Mouse (Mus musculus): ENCODE results near the gene Mafk. TPM values are rescaled to one million over a fixed set of nuclear protein-coding genes. Genes with fewer than 3 reads are reported as not detected.

The Mafk gene
- polyA plus RNA-seq, 1 experiment from 2014 or later: 35.4 TPM

DNA sequence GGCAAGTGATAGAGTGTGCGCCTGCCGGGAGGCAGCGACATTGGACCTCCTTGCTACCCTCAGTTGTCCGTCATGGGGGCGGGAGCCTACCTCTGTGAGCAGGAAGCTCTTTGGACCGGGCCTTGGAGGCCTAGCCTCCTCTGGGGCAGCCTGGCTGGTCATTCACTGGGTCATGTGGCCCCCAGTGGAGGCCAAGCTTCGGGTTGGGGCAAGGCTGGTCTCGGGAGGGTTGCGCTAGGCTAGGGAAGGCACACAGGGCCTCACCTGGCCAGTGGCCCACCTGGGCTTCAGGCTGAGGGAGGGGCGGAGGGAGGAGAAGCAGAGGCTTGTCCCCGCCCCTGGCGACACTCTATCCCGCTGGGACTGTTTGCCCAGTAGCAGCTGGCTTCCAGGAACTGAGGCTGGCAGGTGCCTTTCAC, 22.7 kb downstream of the Mafk start:
- ChIA-PET POLR2A (no interaction called here), CTCF (interaction anchor here (1.6 kb wide), 1 partner anchor 22 kb away, joined by 5 read pairs; no protein-coding TSS in a partner anchor)
- in situ Hi-C loops (cut with MboI; ENCODE audit: low pct_unique_long_range_greater_than_20kb): no loop called here
- ATAC-seq (no peak), DNase-seq (ENCODE audit: low read depth, low spot score) (no peak)
- no peak for TF ChIP-seq CTCF (IDR thresholded peaks at IDR 0.05)
- H3K27me3 ChIP-seq: no peaks in the 10 kb centered on the region

DNA sequence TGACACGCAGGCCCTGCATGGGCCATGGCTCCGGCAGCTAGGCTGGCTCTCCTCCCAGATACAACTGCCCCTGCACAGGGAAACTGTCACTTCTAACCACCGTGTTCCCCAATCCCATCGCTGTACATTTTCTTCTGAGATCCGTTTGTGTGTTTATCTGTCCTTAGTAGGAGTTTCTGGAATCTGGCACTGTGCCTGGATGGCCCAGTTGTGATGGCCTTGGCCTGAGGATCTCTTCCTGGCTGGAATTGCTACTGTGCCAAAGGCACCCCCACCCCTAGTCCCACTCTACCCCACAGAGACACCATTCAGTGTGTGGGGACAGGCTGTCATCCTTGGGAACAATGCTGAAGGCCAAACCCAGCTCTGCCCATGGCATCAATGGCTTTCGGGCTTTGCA, 24.7 kb downstream of the Mafk start:
- ATAC-seq (no peak), DNase-seq (ENCODE audit: low read depth, low spot score) (no peak)
- in situ Hi-C loops (cut with MboI; ENCODE audit: low pct_unique_long_range_greater_than_20kb): no loop called here
- ChIA-PET CTCF (no interaction called here), POLR2A (interaction anchor here (0.6 to 1.8 kb wide), 2 partner anchors 25 to 27 kb away, joined by 3 read pairs; no protein-coding TSS in a partner anchor)
- no peaks in the 10 kb centered on the region for H3K27me3 ChIP-seq
- no peak for TF ChIP-seq CTCF (IDR thresholded peaks at IDR 0.05)

DNA sequence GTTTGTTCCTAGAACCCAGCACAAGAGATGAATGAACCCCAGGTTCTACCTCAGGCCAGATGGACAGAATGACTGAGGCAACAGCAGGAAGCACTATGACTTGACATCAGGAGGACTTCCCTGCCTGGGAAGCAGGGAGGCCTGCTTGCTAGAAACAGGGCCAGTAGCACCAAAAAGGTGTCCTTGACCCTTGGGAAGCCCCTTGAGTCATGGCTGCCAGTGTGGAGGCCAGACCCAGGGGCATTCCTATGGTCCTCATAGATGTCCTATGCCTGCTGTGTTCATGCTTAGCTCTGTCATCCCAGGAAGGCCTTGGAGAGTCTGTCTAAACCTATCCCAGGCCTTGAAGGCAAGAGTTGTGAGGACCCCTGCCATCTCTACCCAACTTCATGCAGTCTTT, 25.1 kb downstream of the Mafk start:
- DNase-seq (ENCODE audit: low read depth, low spot score): no peak
- no peaks in the 10 kb centered on the region for H3K27me3 ChIP-seq
- ChIA-PET POLR2A (interaction anchor here (1.8 kb wide), 1 partner anchor 26 kb away, joined by 3 read pairs; no protein-coding TSS in a partner anchor), CTCF (no interaction called here)
- in situ Hi-C loops (cut with MboI; ENCODE audit: low pct_unique_long_range_greater_than_20kb): no loop called here
- no peak for TF ChIP-seq CTCF (IDR thresholded peaks at IDR 0.05)
- ATAC-seq: no peak

DNA sequence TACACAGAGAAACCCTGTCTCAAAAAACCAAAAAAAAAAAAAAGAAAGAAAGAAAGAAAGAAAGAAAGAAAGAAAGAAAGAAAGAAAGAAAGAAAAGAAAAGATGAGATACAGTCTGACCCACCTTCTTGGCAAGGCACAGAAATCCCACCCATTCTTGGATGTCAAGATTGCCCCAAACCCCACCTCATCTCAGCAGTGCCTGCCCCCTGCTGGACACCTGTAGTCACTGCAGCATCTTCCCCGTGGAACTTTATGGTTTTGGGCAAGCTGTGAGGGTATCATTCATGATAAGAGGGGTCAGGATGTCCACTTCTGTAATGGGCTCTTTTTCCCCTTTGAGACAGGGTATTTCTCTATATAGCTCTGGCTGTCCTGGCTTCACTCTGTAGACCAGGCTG, 26.0 kb downstream of the Mafk start:
- DNase-seq (ENCODE audit: low read depth, low spot score): no peak

DNA sequence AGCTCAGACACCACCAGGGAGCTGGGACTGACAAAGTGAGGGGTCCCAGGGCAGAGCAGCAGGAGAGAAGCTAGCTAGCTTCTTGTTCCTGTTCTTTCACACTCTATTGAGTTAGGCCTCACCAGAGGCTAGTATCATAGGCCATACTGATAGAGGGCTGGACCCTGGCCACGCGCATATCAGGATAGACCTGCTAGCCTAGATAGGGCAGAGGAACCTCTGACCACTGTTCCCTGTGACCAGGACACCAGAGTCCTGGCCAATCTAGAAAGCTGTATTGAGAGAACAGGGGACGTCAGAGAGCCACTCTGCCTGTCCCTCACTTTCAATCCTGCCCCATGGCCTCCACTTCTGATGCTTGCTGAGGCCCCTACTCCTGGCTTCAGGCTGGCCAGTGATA, 26.7 kb downstream of the Mafk start:
- no peaks in the 10 kb centered on the region for H3K27me3 ChIP-seq
- in situ Hi-C loops (cut with MboI; ENCODE audit: low pct_unique_long_range_greater_than_20kb): no loop called here
- CTCF ChIA-PET: interaction anchor here (1.1 to 2.5 kb wide), 8 partner anchors 8 to 48 kb away, joined by 3 to 15 read pairs (median 6); partner anchors contain the start of genes Gm26938 and Psmg3
- POLR2A ChIA-PET: no interaction called here
- no peak for ATAC-seq
- no peak for TF ChIP-seq CTCF (IDR thresholded peaks at IDR 0.05)
- DNase-seq (ENCODE audit: low read depth, low spot score): no peak

More for the DNA sequence above, 26.0 kb downstream of the Mafk start:
- TF ChIP-seq CTCF (IDR thresholded peaks at IDR 0.05): no peak
- POLR2A ChIA-PET: interaction anchor here (0.7 kb wide), 1 partner anchor 20 kb away, joined by 3 read pairs; no protein-coding TSS in a partner anchor
- in situ Hi-C loops (cut with MboI; ENCODE audit: low pct_unique_long_range_greater_than_20kb): no loop called here
- H3K27me3 ChIP-seq: no peaks in the 10 kb centered on the region
- CTCF ChIA-PET: interaction anchor here (1.4 to 2.5 kb wide), 5 partner anchors 9 to 41 kb away, joined by 5 to 15 read pairs (median 7); partner anchors contain the start of genes Gm26938 and Psmg3
- ATAC-seq: no peak

DNA sequence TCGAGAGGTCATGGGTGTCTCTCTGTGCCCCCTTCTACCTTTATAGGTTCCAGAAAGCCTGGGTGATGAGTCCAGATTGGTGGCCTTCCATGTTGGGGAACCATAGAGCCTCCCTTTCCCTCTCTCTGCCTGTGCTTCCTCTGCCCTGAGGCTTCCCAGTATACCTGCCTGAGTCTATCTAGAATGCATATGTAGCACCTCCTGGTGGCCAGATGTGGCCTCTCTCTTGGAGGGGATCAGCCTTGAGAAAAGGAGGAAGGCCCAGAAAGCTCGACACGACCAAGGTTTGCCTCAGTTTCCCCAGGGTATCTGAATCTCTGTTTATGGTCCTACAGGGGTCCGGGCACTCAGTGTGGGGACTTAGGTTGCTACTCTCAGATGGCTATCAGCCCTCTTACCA, 27.5 kb downstream of the Mafk start:
- TF ChIP-seq CTCF (IDR thresholded peaks at IDR 0.05): no peak
- DNase-seq (ENCODE audit: low read depth, low spot score): no peak
- POLR2A ChIA-PET: no interaction called here
- CTCF ChIA-PET: interaction anchor here (0.7 to 2.5 kb wide), 10 partner anchors 8 to 48 kb away, joined by 3 to 15 read pairs (median 4); partner anchors contain the start of genes Gm26938 and Psmg3
- in situ Hi-C loops (cut with MboI; ENCODE audit: low pct_unique_long_range_greater_than_20kb): no loop called here
- no peak for ATAC-seq
- no peaks in the 10 kb centered on the region for H3K27me3 ChIP-seq

DNA sequence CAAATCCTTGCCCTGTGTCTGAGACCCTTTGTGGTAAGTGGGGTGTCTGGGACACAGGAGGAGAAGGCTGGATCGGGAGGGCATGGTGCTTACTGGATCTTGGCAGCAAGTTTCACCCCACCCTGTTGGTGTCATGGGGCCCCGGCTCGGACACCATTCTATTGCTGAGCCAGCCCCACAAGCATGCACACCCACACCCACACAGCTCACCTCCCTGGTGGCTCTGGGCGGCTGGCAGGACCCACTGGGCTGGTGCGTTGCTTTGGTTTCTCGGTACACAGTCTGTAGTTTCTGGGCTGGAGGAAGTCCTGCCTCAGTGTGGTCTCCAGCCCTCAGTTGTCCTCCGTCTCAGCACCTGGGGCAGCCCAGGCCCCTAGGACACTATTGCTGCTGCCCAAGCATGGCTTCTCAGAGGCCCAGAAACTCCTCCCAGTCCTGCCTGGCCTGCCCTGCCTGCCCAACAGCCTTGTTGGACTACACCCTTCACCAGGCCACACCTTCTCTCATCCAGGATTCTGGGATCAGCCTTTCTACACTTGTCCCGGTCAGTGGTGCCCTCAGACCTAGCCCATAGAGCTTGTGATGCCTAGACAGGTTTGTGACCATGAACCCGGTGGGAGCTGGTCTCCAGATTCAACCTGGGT, 28.3 kb downstream of the Mafk start, which contains the start of gene Tmem184a:
TSS of gene Tmem184a (minus strand) at position 380 of the 644 bp plus-strand sequence.
- CTCF ChIA-PET: interaction anchor here (0.7 to 2.5 kb wide), 6 partner anchors 7 to 49 kb away, joined by 3 to 15 read pairs (median 4); partner anchors contain the start of genes Gm26938 and Psmg3
- no peak for TF ChIP-seq CTCF (IDR thresholded peaks at IDR 0.05)
- no peaks in the 10 kb centered on the region for H3K27me3 ChIP-seq
- POLR2A ChIA-PET: interaction anchor here (1.0 kb wide), 1 partner anchor 14 kb away, joined by 4 read pairs; no protein-coding TSS in a partner anchor
- in situ Hi-C loops (cut with MboI; ENCODE audit: low pct_unique_long_range_greater_than_20kb): loop anchor here (5.0 kb wide), 1 partner anchor 42 kb away; the partner anchor contains the start of gene Ints1
- ATAC-seq: no peak
- DNase-seq (ENCODE audit: low read depth, low spot score): no peak

DNA sequence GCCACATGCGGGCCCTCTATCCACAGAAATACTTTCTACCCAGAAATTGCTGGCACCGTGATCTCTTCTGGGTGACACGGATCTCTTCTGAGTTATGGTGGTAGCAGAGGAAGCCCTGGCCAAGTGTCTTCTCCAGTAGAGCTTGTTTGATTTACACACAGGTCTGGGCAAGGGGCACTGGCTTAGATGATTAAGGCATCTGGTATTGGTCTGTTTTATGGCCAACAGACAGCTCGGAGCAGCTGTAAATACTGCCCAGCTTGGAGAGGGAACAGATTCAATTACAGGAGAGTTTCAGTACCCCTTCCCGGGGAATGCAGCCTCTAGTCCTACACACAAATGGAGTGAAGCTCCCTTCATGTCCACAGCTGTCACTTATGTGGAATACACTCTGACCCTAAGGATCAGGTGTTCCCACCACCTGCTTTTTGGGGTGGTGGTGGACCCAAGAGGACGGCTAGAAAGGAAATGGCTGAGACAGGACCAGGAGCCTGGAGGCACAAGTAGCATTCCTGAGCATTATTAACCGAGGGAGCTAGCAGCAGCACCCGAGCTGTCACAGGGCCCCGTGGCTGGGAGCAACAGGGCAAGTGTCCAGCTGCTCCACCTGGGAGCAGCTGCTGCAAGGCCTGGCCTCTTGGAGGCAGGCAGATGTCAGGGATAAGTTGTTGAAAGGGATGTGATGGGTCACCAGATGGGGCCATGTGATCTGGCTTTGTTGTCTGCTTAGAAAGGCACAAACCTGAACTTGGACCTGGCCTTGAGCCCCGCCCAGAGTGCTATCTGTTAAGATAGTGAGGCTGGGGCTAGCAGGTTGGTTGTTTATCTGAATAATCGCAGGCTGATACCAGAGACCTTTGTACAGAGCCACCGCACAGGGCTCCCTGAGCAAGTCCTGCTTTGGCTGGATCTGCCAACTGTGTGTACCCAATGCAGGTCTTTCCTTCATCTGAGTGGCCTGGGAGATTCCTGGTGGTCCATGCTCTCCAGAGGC, 30.4 kb downstream of the Mafk start:
- ATAC-seq (no peak), DNase-seq (ENCODE audit: low read depth, low spot score) (no peak)
- CTCF ChIA-PET: interaction anchor here (0.7 to 0.9 kb wide), 2 partner anchors 45 to 46 kb away, joined by 3 read pairs; partner anchors contain the start of gene Ints1
- in situ Hi-C loops (cut with MboI; ENCODE audit: low pct_unique_long_range_greater_than_20kb): loop anchor here (5.0 kb wide), 1 partner anchor 44 kb away; the partner anchor contains the start of gene Ints1
- no peak for TF ChIP-seq CTCF (IDR thresholded peaks at IDR 0.05)
- POLR2A ChIA-PET: no interaction called here
- no peaks in the 10 kb centered on the region for H3K27me3 ChIP-seq

DNA sequence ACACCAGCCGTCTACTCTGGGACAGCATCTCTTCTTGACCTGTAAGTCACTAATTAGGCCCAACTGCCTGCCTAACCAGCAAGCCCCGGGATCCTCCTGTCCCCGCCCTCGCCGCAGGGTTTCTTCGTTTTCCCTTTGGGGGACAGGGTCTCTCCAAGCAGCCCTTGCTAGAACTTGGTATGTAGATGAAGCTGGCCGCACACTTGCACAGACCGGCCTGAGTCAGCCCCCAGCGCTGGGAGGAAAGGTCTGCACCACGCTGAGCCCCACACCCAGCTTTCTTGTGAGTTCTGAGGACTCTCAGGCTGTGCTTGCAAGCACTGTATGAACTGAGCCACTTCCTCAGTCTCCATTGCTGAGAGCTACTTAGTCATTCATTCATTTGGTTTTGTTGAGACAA, 33.2 kb downstream of the Mafk start:
- in situ Hi-C loops (cut with MboI; ENCODE audit: low pct_unique_long_range_greater_than_20kb): loop anchor here (5.0 kb wide), 1 partner anchor 47 kb away; the partner anchor contains the start of gene Ints1
- H3K27me3 ChIP-seq: no peaks in the 10 kb centered on the region
- ATAC-seq: no peak
- DNase-seq (ENCODE audit: low read depth, low spot score): no peak
- CTCF ChIA-PET: no interaction called here
- POLR2A ChIA-PET: interaction anchor here (0.5 kb wide), 1 partner anchor 15 kb away, joined by 4 read pairs; no protein-coding TSS in a partner anchor
- TF ChIP-seq CTCF (IDR thresholded peaks at IDR 0.05): no peak

DNA sequence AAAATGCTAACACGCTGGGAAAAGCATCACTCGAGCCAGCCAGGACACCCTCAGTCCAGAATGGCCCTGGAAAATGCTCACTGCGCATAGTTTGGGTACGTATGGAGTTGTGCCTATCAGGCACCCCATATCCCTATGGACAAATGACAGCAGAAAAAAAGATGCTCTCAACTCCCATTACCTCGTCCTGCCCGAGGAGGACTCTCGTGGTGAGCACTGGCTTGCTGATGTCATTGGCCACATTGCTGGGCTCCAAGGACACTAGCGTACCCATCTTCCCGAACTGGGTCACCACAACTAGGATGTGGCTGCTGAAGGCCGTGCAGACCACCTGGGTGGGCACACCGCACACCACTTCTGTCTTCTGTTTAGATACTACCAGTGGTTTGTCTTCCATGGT, 34.6 kb downstream of the Mafk start:
- TF ChIP-seq CTCF (IDR thresholded peaks at IDR 0.05): no peak
- in situ Hi-C loops (cut with MboI; ENCODE audit: low pct_unique_long_range_greater_than_20kb): no loop called here
- ATAC-seq: no peak
- no peak for DNase-seq (ENCODE audit: low read depth, low spot score)
- no peaks in the 10 kb centered on the region for H3K27me3 ChIP-seq
- ChIA-PET POLR2A (interaction anchor here (0.9 to 1.7 kb wide), 2 partner anchors 12 to 35 kb away, joined by 3 to 6 read pairs; partner anchors contain the start of gene Mafk), CTCF (interaction anchor here (1.6 kb wide), 1 partner anchor 8 kb away, joined by 7 read pairs; no protein-coding TSS in a partner anchor)
